Mouse (Mus musculus): ENCODE results near the gene Tbc1d2b.
A peak's percentile ranks its signal among the peaks of the same experiment; 100 is the strongest.

Gene Tbc1d2b

GRCm38 (mm10) chr9:90265322-90266039, 5.1 kb downstream of the Tbc1d2b start:
- peak in 1 of 2 experiments; percentile 1 for DNase-seq (ENCODE audit: low spot score in 2 of 2)

- DNase-seq (ENCODE audit: low spot score in 2 of 2): no peak
These were observed 7.3 kb downstream of the Tbc1d2b start for GRCm38 (mm10) chr9:90263340-90263679.

GRCm38 (mm10) chr9:90262591-90263339, 7.8 kb downstream of the Tbc1d2b start:
- DNase-seq (ENCODE audit: low spot score in 2 of 2): no peak

- DNase-seq (ENCODE audit: low spot score in 2 of 2): no peak
These were observed 8.5 kb downstream of the Tbc1d2b start for GRCm38 (mm10) chr9:90262063-90262462.

- no peak for DNase-seq (ENCODE audit: low spot score in 2 of 2)
These were observed 9.8 kb downstream of the Tbc1d2b start for GRCm38 (mm10) chr9:90260600-90261375.

- no peak for DNase-seq (ENCODE audit: low spot score in 2 of 2)
These were observed 10.5 kb downstream of the Tbc1d2b start for GRCm38 (mm10) chr9:90260079-90260478.

- no peak for DNase-seq (ENCODE audit: low spot score in 2 of 2)
These were observed 11.1 kb downstream of the Tbc1d2b start for GRCm38 (mm10) chr9:90259400-90259950.

GRCm38 (mm10) chr9:90257754-90258531, 12.7 kb downstream of the Tbc1d2b start:
- no peak for DNase-seq (ENCODE audit: low spot score in 2 of 2)

- no peak for DNase-seq (ENCODE audit: low spot score in 2 of 2)
These were observed 13.4 kb downstream of the Tbc1d2b start for GRCm38 (mm10) chr9:90257220-90257619.

- DNase-seq (ENCODE audit: low spot score in 2 of 2): no peak
These were observed 14.7 kb downstream of the Tbc1d2b start for GRCm38 (mm10) chr9:90255844-90256405.

GRCm38 (mm10) chr9:90253181-90253580, 17.4 kb downstream of the Tbc1d2b start:
- no peak for DNase-seq (ENCODE audit: low spot score in 2 of 2)

GRCm38 (mm10) chr9:90250964-90251750, 19.4 kb downstream of the Tbc1d2b start:
- no peak for DNase-seq (ENCODE audit: low spot score in 2 of 2)

GRCm38 (mm10) chr9:90250141-90250775, 20.3 kb downstream of the Tbc1d2b start:
- no peak for DNase-seq (ENCODE audit: low spot score in 2 of 2)

- DNase-seq (ENCODE audit: low spot score in 2 of 2): no peak
These were observed 21.6 kb downstream of the Tbc1d2b start for GRCm38 (mm10) chr9:90249036-90249435.

GRCm38 (mm10) chr9:90248326-90248725, 22.3 kb downstream of the Tbc1d2b start:
- DNase-seq (ENCODE audit: low spot score in 2 of 2): no peak

GRCm38 (mm10) chr9:90247316-90247715, 23.3 kb downstream of the Tbc1d2b start:
- DNase-seq (ENCODE audit: low spot score in 2 of 2): no peak

GRCm38 (mm10) chr9:90245781-90246180, 24.8 kb downstream of the Tbc1d2b start:
- DNase-seq (ENCODE audit: low spot score in 2 of 2): no peak

GRCm38 (mm10) chr9:90245206-90245605, 25.4 kb downstream of the Tbc1d2b start:
- no peak for DNase-seq (ENCODE audit: low spot score in 2 of 2)

- DNase-seq (ENCODE audit: low spot score in 2 of 2): no peak
These were observed 26.1 kb downstream of the Tbc1d2b start for GRCm38 (mm10) chr9:90244301-90245151.
